Mouse (Mus musculus) brain, embryonic 14.5 days (tissue): ENCODE data around the gene Myl9. TPM values are rescaled to one million over a fixed set of nuclear protein-coding genes. Genes with fewer than 3 reads are reported as not detected.
A peak's percentile ranks its signal among the peaks of the same experiment; 100 is the strongest.

Source experiments
- DNase-seq: peaks from one replicate; pipeline ENCODE4 v3.0.0-alpha.2; 2011; ENCODE audit warnings: low read depth
- CTCF ChIP-seq: fragments of 200-500 bp; IDR thresholded peaks from 2 replicates; pipeline ENCODE4 v1.5.1; 2012; ENCODE audit warnings: inconsistent platforms, mild to moderate bottlenecking, moderate library complexity, borderline replicate concordance; ENCODE audit not compliant: insufficient read depth, insufficient read length; ENCODE audit errors: extremely low read depth
- POLR2A ChIP-seq: fragments of 200-500 bp; IDR thresholded peaks from 2 replicates; pipeline ENCODE4 v1.6.1; 2012; ENCODE audit warnings: mild to moderate bottlenecking, inconsistent platforms, borderline replicate concordance; ENCODE audit not compliant: poor library complexity, insufficient read depth, insufficient read length, severe bottlenecking; ENCODE audit errors: extremely low read depth
- polyA plus RNA-seq: library from polyadenylated mRNA; depleted of rRNA; stranded (reverse); fragments of >200 nt; gene quantifications from 2 replicates; pipeline ENCODE4 v1.2.3, GENCODE M21; 2012

Gene Myl9
- polyA plus RNA-seq, 1 experiment: 40.0 TPM

DNA sequence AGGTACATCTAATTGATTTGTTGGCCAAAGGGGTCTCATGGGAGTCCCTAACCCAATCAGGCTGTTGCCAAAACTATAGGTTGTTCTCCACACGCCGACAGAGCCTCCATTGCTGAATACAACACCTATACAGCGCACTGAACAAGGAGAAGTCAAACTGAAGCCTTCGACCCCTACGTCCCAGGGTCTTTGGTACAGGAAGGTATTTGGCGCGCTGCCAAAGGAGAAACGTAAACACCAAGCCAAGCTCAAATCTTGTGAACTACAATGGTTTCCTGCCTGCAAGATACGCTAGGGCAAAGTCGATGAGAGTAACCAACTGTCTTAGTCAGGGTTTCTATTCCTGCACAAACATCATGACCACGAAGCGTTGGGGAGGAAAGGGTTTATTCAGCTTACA is 5.9 kb upstream of the Myl9 start:
- DNase-seq: no peak

DNA sequence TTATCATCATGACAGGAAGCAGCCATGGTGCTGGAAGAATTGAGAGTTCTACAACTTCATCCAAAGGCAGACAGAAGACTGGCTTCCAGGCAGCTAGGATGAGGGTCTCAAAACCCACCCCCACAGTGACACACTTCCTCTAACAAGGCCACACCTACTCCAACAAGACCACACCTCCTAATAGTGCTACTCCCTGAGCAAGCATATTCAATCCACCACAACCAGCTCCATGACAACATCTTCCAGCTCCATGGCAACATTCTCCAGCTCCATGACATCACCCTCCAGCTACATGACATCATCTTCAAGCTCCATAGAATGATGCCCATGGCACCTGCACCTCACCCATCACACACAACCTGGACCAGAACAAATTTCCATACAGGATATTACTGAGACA is 1.8 kb upstream of the Myl9 start:
- TF ChIP-seq POLR2A (no peak), CTCF (no peak)
- DNase-seq: no peak

More for the DNA sequence above, 5.9 kb upstream of the Myl9 start:
- TF ChIP-seq POLR2A (no peak), CTCF (no peak)

- no peak for DNase-seq
- TF ChIP-seq POLR2A: no peak
- no peak for TF ChIP-seq CTCF
Observed at GRCm38 (mm10) chr2:156774035-156774737, 1.0 kb upstream of the Myl9 start.

- DNase-seq: no peak
- no peak for TF ChIP-seq POLR2A
- no peak for TF ChIP-seq CTCF
Observed at GRCm38 (mm10) chr2:156775455-156776435, 525 bp downstream of the Myl9 start.

DNA sequence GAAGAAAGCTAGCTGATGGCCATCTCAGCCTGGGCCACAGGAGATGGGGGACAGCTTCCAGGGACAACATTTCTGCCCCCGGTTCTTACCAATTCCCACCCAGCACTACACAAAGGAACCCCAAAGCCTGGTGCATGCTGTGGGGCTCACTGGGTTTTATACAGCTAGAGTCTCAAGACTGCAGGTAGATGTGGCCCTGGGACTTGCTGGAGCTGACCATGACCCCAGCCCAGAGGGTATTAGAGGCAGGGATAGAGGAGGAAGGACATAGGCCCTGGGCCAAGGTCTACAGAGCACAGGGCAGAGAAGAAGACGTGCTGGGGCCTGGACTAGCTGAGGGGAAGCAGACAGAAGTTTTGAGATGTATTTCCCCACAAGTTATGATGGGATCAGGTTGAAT is 1.7 kb downstream of the Myl9 start:
- no peak for DNase-seq
- TF ChIP-seq POLR2A: no peak
- no peak for TF ChIP-seq CTCF

GRCm38 (mm10) chr2:156777326-156778004 is 2.2 kb downstream of the Myl9 start:
- no peak for DNase-seq
- TF ChIP-seq CTCF (no peak), POLR2A (no peak)

DNA sequence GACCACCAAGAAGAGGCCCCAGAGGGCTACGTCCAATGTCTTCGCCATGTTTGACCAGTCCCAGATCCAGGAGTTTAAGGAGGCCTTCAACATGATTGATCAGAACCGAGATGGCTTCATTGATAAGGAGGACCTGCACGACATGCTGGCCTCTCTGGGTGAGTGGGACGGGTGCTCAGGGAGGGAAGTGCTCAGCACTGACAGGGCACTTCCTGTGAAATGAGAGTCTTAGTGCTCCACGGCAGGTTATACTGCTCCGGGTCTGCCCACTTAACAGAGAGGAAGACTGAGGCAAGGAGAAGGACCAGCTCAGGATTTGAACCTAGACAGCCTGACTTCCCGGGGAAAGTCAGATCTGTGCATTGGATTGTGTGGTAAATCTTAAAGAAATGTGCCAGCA is 3.4 kb downstream of the Myl9 start:
- TF ChIP-seq CTCF: no peak
- no peak for TF ChIP-seq POLR2A
- DNase-seq: no peak

DNA sequence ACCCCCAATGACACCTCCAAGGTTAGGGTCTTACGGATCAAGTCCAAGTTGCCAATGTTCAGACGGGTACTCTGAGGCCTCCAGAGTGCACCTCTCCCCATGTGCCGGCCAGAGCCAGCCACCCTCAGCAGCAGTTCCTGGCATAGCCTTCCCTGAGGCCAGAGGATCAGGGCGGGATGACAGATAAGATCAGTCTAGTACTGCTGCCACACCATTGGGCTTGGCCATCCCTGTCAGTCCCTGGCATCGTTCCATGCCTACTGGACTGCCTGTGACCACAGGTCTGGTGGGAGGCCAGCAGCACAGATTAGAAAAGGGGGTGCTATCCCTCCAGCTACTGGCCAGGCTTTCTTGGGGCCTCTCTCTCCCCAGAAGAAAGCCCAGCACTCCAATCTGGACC is 3.8 kb downstream of the Myl9 start:
- TF ChIP-seq POLR2A (no peak), CTCF (no peak)
- DNase-seq: no peak

GRCm38 (mm10) chr2:156779488-156779887 is 4.3 kb downstream of the Myl9 start:
- no peak for TF ChIP-seq POLR2A
- TF ChIP-seq CTCF: no peak
- DNase-seq: no peak

DNA sequence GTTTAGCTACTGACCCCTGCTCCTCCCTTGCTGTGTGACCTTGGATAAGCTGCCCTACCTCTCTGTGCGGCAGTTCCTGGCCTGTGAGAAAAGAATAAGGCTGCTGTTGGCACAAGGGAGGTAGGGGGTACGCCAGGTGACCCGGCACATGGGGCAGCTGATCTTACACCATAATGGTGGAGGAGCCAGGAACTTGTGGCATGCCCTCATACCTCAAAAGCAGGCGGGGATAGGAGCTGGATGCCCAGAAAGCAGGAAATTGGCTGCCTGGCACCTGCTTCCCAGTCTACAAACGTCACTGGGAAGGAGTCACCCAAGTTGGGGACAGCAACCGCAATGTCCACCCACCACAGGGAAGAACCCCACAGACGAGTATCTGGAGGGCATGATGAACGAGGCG is 4.9 kb downstream of the Myl9 start:
- no peak for DNase-seq
- TF ChIP-seq POLR2A (no peak), CTCF (no peak)

DNA sequence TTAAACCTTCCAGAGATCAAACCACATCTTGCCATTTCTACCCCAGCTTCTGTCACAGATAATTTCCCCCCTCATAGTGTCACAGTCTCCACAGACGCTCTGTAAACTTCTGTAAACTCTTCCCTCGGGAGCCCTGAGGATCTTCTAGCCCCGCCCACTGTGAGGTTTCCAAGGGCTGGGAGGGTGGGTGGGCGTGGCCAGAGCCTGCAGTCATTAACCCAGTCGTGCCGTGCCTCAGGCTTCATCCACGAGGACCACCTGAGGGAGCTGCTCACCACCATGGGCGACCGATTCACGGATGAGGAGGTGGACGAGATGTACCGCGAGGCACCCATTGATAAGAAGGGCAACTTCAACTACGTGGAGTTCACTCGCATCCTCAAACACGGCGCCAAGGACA is 5.5 kb downstream of the Myl9 start:
- peak; percentile 31 for DNase-seq
- TF ChIP-seq CTCF: no peak
- TF ChIP-seq POLR2A: no peak

DNA sequence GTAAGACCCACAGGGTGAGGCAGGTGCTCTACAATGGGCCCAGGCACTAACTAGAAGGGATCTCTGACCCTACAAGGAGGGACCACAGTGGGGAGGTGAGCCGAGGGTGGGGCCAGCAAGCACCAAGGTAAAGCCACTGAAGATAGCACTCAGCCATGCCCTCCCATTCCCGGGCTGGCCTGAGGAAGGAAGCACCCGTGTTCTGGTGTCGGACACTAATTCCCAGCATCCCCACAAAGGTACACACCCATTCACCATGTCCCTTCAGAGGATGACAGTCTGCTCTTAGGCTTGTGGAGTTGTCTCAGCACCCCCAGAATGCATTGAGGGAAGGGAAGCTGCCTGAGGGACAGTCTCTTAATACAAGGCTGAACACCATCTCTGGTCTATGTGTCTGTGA is 6.1 kb downstream of the Myl9 start:
- DNase-seq: no peak

DNA sequence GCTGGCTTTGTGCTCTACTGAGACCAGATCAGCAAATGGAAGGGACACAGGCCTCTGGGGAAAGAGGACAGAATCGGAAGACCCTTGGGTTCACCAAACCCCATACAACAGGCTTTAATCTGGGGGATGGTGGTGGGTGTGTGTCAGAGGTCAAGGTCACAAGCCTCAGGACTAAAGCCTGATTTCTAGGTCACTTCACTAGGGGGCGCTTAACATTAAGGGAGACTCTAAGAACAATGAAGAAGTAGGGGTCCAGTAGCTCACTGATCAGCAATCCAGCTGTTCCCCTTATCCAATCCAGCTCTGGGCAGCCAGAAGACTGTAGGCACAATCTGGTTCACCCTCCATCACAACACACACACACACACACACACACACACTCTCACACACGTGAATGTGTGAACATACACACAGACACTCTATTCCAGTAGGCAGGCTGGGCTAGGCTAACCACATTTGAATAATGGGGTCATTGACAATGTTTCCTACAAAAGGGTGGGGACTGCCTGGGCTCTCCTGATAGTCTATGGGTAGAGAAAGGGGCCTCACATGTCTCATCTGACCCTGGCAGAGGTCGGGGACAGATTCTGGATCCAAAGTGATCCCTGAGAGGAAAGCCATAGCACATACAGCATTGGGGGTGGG is 6.7 kb downstream of the Myl9 start:
- TF ChIP-seq CTCF (no peak), POLR2A (no peak)
- no peak for DNase-seq

More for the DNA sequence above, 6.1 kb downstream of the Myl9 start:
- TF ChIP-seq CTCF (no peak), POLR2A (no peak)
